Mouse (Mus musculus): ENCODE results near the gene Olfr419. TPM values are rescaled to one million over a fixed set of nuclear protein-coding genes. Genes with fewer than 3 reads are reported as not detected.

The Olfr419 gene
- polyA plus RNA-seq (2014; fragmentation: Nextera tagmentation; extraction: Ambion mirVana): not detected in 2 replicates

- Histone ChIP-seq H3K27me3 (ENCODE audit: control insufficient read depth, insufficient read depth, low read length) (no peaks in the 10 kb centered on the region), H3K27ac (ENCODE audit: low read depth, low read length) (no peak within 1 kb of the TSS), H3K4me3 (ENCODE audit: low read length) (no peak within 1 kb of the TSS), H3K4me2 (replicated peaks; ENCODE audit: low read depth, low read length) (no peak within 1 kb of the TSS), H3K4me1 (ENCODE audit: control insufficient read depth, insufficient read depth, low read length) (no peaks in the 10 kb centered on the region), H3K9ac (ENCODE audit: low read depth, low read length) (no peak within 1 kb of the TSS), H3K9me3 (ENCODE audit: control insufficient read depth, low read length) (no peaks in the 10 kb centered on the region), H3K36me3 (ENCODE audit: control insufficient read depth, insufficient read depth, low read length) (no peaks in the 10 kb centered on the region)
- ATAC-seq (ENCODE audit: low FRiP score, low TSS enrichment): no peak
- WGBS: 77% methylated on average over 3 of the region's 3 CpGs
These were observed at the start of gene Olfr419 for GRCm38 (mm10) chr1:174251961-174252360. Gene Olfr419, minus strand, starts transcription at chr1:174252061.

GRCm38 (mm10) chr1:174270643-174271042 lies 18.8 kb upstream of the Olfr419 start:
- no peak overlapping the region for H3K4me3 ChIP-seq (ENCODE audit: low read length)
- H3K27ac ChIP-seq (ENCODE audit: low read depth, low read length): no peak overlapping the region
- no peak for ATAC-seq (ENCODE audit: low FRiP score, low TSS enrichment)
- no peaks in the 10 kb centered on the region for H3K4me1 ChIP-seq (ENCODE audit: control insufficient read depth, insufficient read depth, low read length)
- no peaks in the 10 kb centered on the region for H3K36me3 ChIP-seq (ENCODE audit: control insufficient read depth, insufficient read depth, low read length)
- H3K4me2 ChIP-seq (replicated peaks; ENCODE audit: low read depth, low read length): no peak overlapping the region
- H3K9me3 ChIP-seq (ENCODE audit: control insufficient read depth, low read length): no peaks in the 10 kb centered on the region
- no peaks in the 10 kb centered on the region for H3K27me3 ChIP-seq (ENCODE audit: control insufficient read depth, insufficient read depth, low read length)
- no peak overlapping the region for H3K9ac ChIP-seq (ENCODE audit: low read depth, low read length)
- WGBS: 85% methylated on average over 3 of the region's 3 CpGs

- no peaks in the 10 kb centered on the region for H3K9me3 ChIP-seq (ENCODE audit: control insufficient read depth, low read length)
- H3K4me3 ChIP-seq (ENCODE audit: low read length): no peak overlapping the region
- H3K4me2 ChIP-seq (replicated peaks; ENCODE audit: low read depth, low read length): no peak overlapping the region
- 67% methylated on average over 4 of the region's 4 CpGs for WGBS
- no peaks in the 10 kb centered on the region for H3K36me3 ChIP-seq (ENCODE audit: control insufficient read depth, insufficient read depth, low read length)
- no peak for ATAC-seq (ENCODE audit: low FRiP score, low TSS enrichment)
- no peak overlapping the region for H3K27ac ChIP-seq (ENCODE audit: low read depth, low read length)
- no peaks in the 10 kb centered on the region for H3K27me3 ChIP-seq (ENCODE audit: control insufficient read depth, insufficient read depth, low read length)
- H3K9ac ChIP-seq (ENCODE audit: low read depth, low read length): no peak overlapping the region
- no peaks in the 10 kb centered on the region for H3K4me1 ChIP-seq (ENCODE audit: control insufficient read depth, insufficient read depth, low read length)
These were observed 17.3 kb upstream of the Olfr419 start for GRCm38 (mm10) chr1:174269162-174269561.

GRCm38 (mm10) chr1:174267816-174268215 lies 16.0 kb upstream of the Olfr419 start:
- Histone ChIP-seq H3K27ac (ENCODE audit: low read depth, low read length) (no peak overlapping the region), H3K4me1 (ENCODE audit: control insufficient read depth, insufficient read depth, low read length) (no peaks in the 10 kb centered on the region), H3K9me3 (ENCODE audit: control insufficient read depth, low read length) (no peaks in the 10 kb centered on the region), H3K27me3 (ENCODE audit: control insufficient read depth, insufficient read depth, low read length) (no peaks in the 10 kb centered on the region), H3K36me3 (ENCODE audit: control insufficient read depth, insufficient read depth, low read length) (no peaks in the 10 kb centered on the region), H3K4me3 (ENCODE audit: low read length) (no peak overlapping the region), H3K4me2 (replicated peaks; ENCODE audit: low read depth, low read length) (no peak overlapping the region), H3K9ac (ENCODE audit: low read depth, low read length) (no peak overlapping the region)
- 87% methylated on average over 4 of the region's 4 CpGs for WGBS
- no peak for ATAC-seq (ENCODE audit: low FRiP score, low TSS enrichment)

GRCm38 (mm10) chr1:174250376-174250775 lies 1.5 kb downstream of the Olfr419 start:
- Histone ChIP-seq H3K4me1 (ENCODE audit: control insufficient read depth, insufficient read depth, low read length) (no peaks in the 10 kb centered on the region), H3K27ac (ENCODE audit: low read depth, low read length) (no peak overlapping the region), H3K36me3 (ENCODE audit: control insufficient read depth, insufficient read depth, low read length) (no peaks in the 10 kb centered on the region), H3K9ac (ENCODE audit: low read depth, low read length) (no peak overlapping the region), H3K4me2 (replicated peaks; ENCODE audit: low read depth, low read length) (no peak overlapping the region), H3K9me3 (ENCODE audit: control insufficient read depth, low read length) (no peaks in the 10 kb centered on the region), H3K27me3 (ENCODE audit: control insufficient read depth, insufficient read depth, low read length) (no peaks in the 10 kb centered on the region), H3K4me3 (ENCODE audit: low read length) (no peak overlapping the region)
- no peak for ATAC-seq (ENCODE audit: low FRiP score, low TSS enrichment)
- 88% methylated on average over 2 of the region's 2 CpGs for WGBS

DNA sequence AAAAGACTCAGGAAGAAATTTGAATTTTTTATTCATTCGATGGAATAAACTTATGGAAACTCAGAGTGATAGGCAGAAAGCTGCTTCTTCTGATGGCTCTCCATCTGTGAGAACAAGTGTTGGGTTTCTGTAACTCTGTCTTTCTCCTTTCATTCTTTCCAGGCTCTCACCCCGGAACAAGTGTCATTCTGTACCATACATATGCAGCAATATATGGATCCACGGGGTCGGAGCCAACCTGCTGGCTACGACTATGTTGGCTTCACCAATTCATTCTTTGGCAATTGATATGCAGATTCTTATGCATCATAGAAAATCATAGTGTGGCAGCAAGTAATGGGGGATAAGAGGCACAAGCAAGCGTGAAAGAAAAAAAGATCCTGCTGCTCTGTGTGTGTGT lies 4.7 kb downstream of the Olfr419 start:
- Histone ChIP-seq H3K4me1 (ENCODE audit: control insufficient read depth, insufficient read depth, low read length) (no peaks in the 10 kb centered on the region), H3K4me3 (ENCODE audit: low read length) (no peak overlapping the region), H3K27ac (ENCODE audit: low read depth, low read length) (no peak overlapping the region), H3K4me2 (replicated peaks; ENCODE audit: low read depth, low read length) (no peak overlapping the region), H3K27me3 (ENCODE audit: control insufficient read depth, insufficient read depth, low read length) (no peaks in the 10 kb centered on the region), H3K9ac (ENCODE audit: low read depth, low read length) (no peak overlapping the region), H3K9me3 (ENCODE audit: control insufficient read depth, low read length) (no peaks in the 10 kb centered on the region), H3K36me3 (ENCODE audit: control insufficient read depth, insufficient read depth, low read length) (no peaks in the 10 kb centered on the region)
- ATAC-seq (ENCODE audit: low FRiP score, low TSS enrichment): no peak
- WGBS: 94% methylated on average over 6 of the region's 6 CpGs

DNA sequence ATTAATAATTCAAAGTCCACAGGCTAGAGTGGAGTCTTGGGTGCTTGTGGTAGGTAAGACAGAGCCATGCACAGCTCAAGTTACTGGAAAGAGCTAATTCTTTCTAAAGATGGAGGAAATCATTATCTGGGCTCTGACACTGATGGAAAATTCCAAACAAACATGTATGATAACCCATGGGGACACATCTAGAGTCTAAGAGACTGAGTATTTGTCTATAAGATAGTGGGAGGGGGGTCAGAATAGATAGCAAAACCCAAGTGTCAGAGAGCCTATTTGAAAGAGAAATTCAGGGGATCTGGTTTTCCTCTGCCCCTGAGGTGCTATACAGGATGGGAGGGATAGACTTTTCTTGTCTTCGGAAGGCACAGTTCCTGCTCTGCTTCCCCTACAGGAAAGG lies 5.8 kb downstream of the Olfr419 start:
- Histone ChIP-seq H3K27ac (ENCODE audit: low read depth, low read length) (no peak overlapping the region), H3K4me2 (replicated peaks; ENCODE audit: low read depth, low read length) (no peak overlapping the region), H3K9ac (ENCODE audit: low read depth, low read length) (no peak overlapping the region), H3K27me3 (ENCODE audit: control insufficient read depth, insufficient read depth, low read length) (no peaks in the 10 kb centered on the region), H3K9me3 (ENCODE audit: control insufficient read depth, low read length) (no peaks in the 10 kb centered on the region), H3K4me1 (ENCODE audit: control insufficient read depth, insufficient read depth, low read length) (no peaks in the 10 kb centered on the region), H3K4me3 (ENCODE audit: low read length) (no peak overlapping the region), H3K36me3 (ENCODE audit: control insufficient read depth, insufficient read depth, low read length) (no peaks in the 10 kb centered on the region)
- ATAC-seq (ENCODE audit: low FRiP score, low TSS enrichment): no peak
- WGBS: 85% methylated on average over 1 of the region's 1 CpGs

- Histone ChIP-seq H3K4me1 (ENCODE audit: control insufficient read depth, insufficient read depth, low read length) (no peaks in the 10 kb centered on the region), H3K27me3 (ENCODE audit: control insufficient read depth, insufficient read depth, low read length) (no peaks in the 10 kb centered on the region), H3K9ac (ENCODE audit: low read depth, low read length) (no peak overlapping the region), H3K4me3 (ENCODE audit: low read length) (no peak overlapping the region), H3K36me3 (ENCODE audit: control insufficient read depth, insufficient read depth, low read length) (no peaks in the 10 kb centered on the region), H3K4me2 (replicated peaks; ENCODE audit: low read depth, low read length) (no peak overlapping the region), H3K27ac (ENCODE audit: low read depth, low read length) (no peak overlapping the region), H3K9me3 (ENCODE audit: control insufficient read depth, low read length) (no peaks in the 10 kb centered on the region)
- ATAC-seq (ENCODE audit: low FRiP score, low TSS enrichment): no peak
- 87% methylated on average over 2 of the region's 2 CpGs for WGBS
These were observed 7.2 kb downstream of the Olfr419 start for GRCm38 (mm10) chr1:174244621-174245020.

DNA sequence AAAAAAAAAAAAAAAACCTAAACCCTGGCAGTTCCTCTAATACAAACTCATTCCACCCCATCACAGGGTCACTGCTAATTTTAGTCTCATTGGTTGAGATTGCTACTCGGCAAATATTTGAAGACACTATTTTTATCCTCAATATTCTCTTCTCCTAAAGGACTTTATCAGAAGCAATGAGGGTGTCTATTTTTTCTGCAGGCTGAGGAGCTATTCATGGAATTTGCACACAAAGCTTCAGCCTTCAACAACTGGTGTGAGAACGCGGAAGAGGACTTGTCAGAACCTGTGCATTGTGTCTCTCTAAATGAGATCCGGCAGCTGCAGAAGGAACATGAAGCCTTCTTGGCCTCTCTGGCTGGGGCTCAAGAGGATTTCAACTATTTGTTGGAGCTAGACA lies 11.9 kb downstream of the Olfr419 start:
- H3K27me3 ChIP-seq (ENCODE audit: control insufficient read depth, insufficient read depth, low read length): no peaks in the 10 kb centered on the region
- no peak overlapping the region for H3K27ac ChIP-seq (ENCODE audit: low read depth, low read length)
- H3K4me3 ChIP-seq (ENCODE audit: low read length): no peak overlapping the region
- H3K36me3 ChIP-seq (ENCODE audit: control insufficient read depth, insufficient read depth, low read length): no peaks in the 10 kb centered on the region
- WGBS: 95% methylated on average over 4 of the region's 4 CpGs
- no peak overlapping the region for H3K9ac ChIP-seq (ENCODE audit: low read depth, low read length)
- no peaks in the 10 kb centered on the region for H3K4me1 ChIP-seq (ENCODE audit: control insufficient read depth, insufficient read depth, low read length)
- no peak for ATAC-seq (ENCODE audit: low FRiP score, low TSS enrichment)
- no peak overlapping the region for H3K4me2 ChIP-seq (replicated peaks; ENCODE audit: low read depth, low read length)
- no peaks in the 10 kb centered on the region for H3K9me3 ChIP-seq (ENCODE audit: control insufficient read depth, low read length)
